Mouse (Mus musculus) CD4-positive helper T cell, adult 2 months (primary cell): ENCODE data around the gene Tirap.

Experiments
- DNase-seq: peaks from one replicate; pipeline ENCODE4 v3.0.0-alpha.2; 2012; ENCODE audit warnings: low read depth, missing footprints, low spot score

Tirap gene

GRCm38 (mm10) chr9:35199772-35200471 lies at the start of gene Tirap, which contains the start of gene Srpr:
Tirap (minus strand) TSS chr9:35200291.
Srpr (plus strand) TSS chr9:35200175.
- peak; percentile 79 for DNase-seq

GRCm38 (mm10) chr9:35249476-35249875 lies 49.4 kb upstream of the Tirap start:
- no peak for DNase-seq

GRCm38 (mm10) chr9:35247405-35247804 lies 47.3 kb upstream of the Tirap start:
- no peak for DNase-seq

- DNase-seq: no peak
Measured at GRCm38 (mm10) chr9:35239734-35240133, 39.6 kb upstream of the Tirap start.

- DNase-seq: no peak
Measured at GRCm38 (mm10) chr9:35238915-35239571, 39.0 kb upstream of the Tirap start.

- no peak for DNase-seq
Measured at GRCm38 (mm10) chr9:35238371-35238770, 38.3 kb upstream of the Tirap start.

- DNase-seq: no peak
Measured at GRCm38 (mm10) chr9:35235996-35236395, 35.9 kb upstream of the Tirap start.

- DNase-seq: no peak
Measured at GRCm38 (mm10) chr9:35228671-35229070, 28.6 kb upstream of the Tirap start.

GRCm38 (mm10) chr9:35223466-35223865 lies 23.4 kb upstream of the Tirap start:
- DNase-seq: no peak

GRCm38 (mm10) chr9:35217963-35218362 lies 17.9 kb upstream of the Tirap start:
- no peak for DNase-seq

- no peak for DNase-seq
Measured at GRCm38 (mm10) chr9:35211573-35212511, 11.8 kb upstream of the Tirap start.

- DNase-seq: peak; percentile 100
Measured at GRCm38 (mm10) chr9:35210542-35211474, 10.7 kb upstream of the Tirap start, which contains the start of gene Foxred1. Foxred1 (minus strand) TSS chr9:35211055.

- no peak for DNase-seq
Measured at GRCm38 (mm10) chr9:35204421-35204820, 4.3 kb upstream of the Tirap start.

- DNase-seq: no peak
Measured at GRCm38 (mm10) chr9:35203536-35203935, 3.4 kb upstream of the Tirap start.

GRCm38 (mm10) chr9:35200529-35201060 lies 504 bp upstream of the Tirap start:
- no peak for DNase-seq

GRCm38 (mm10) chr9:35198945-35199771 lies 933 bp downstream of the Tirap start:
- DNase-seq: no peak

GRCm38 (mm10) chr9:35198351-35198750 lies 1.7 kb downstream of the Tirap start:
- no peak for DNase-seq

GRCm38 (mm10) chr9:35197625-35198024 lies 2.5 kb downstream of the Tirap start:
- no peak for DNase-seq

GRCm38 (mm10) chr9:35194048-35194447 lies 6.0 kb downstream of the Tirap start:
- DNase-seq: peak; percentile 24
